Mouse (Mus musculus): ENCODE results near the gene Aqp3. TPM values are rescaled to one million over a fixed set of nuclear protein-coding genes. Genes with fewer than 3 reads are reported as not detected.

Gene Aqp3
- total RNA-seq (2012; rRNA removed) (0.10 and 0.12 TPM in 2 replicates), polyA plus RNA-seq (2012; ENCODE audit: insufficient read depth in 1 of 2, insufficient read length in 2 of 2, low read depth in 1 of 2, low replicate concordance in 2 of 2, missing spikeins in 1 of 2) (under 1 TPM in 1 of 2 experiments, not detected in 1; 0.42 TPM)

DNA sequence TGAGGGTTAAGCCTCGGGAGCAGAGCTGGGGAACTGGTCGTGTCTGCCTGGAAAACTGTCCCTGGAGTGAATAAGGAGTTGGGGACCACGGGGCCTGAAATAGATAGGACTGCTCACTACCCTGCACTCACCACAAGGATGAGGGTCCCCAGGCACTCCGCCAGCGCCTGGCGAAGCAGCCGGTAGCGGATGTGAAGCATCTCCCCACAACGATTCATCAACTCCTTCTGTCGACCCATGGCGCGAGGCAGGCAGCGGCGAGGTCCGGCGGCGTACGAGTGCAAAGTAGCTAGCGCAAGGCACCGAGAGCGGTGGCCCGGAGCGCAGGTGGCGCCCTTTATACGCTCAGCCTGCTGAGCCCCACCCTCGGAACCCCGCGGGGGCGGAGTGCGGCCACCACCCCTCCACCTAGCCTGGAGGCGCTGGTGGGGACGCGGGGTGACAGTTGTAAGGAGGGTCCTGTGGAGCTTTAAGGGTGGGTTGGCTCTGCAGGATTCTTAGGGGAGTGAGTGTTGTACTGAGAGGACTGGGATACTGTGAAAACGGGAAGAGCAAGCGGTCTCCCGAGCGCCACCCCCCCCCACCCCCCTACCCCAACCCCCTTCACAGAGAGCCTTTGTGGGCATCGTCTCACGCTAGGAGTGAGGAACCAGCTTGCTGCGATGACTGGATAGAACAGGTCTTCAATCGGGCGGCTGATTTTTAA lies at the start of gene Aqp3:
Gene Aqp3, minus strand, starts transcription at position 313 of the 706 bp plus-strand sequence.
- no peaks in the 10 kb centered on the region for H3K9me3 ChIP-seq (replicated peaks; ENCODE audit: insufficient read depth, low read length)
- H3K4me1 ChIP-seq (ENCODE audit: control insufficient read depth in 1 of 2, insufficient read depth in 2 of 2, low read length in 2 of 2) = peaks cover 6 to 22% of the 10 kb centered on the region in 2 experiments
- H3K36me3 ChIP-seq (ENCODE audit: control insufficient read depth in 1 of 2, insufficient read depth in 2 of 2, low read length in 2 of 2) = peaks cover 0 to 10% of the 10 kb centered on the region in 2 experiments; a peak in 2 of 4 replicates
- no peak within 1 kb of the TSS for H3K9ac ChIP-seq (ENCODE audit: control insufficient read depth, low read depth, low read length, poor library complexity, severe bottlenecking)
- TF ChIP-seq MAFK (IDR thresholded peaks at IDR 0.05; ENCODE audit: borderline replicate concordance, low read depth, low read length) = no peak
- TF ChIP-seq ZKSCAN1 (IDR thresholded peaks at IDR 0.05; ENCODE audit: low read depth, low read length) = no peak
- TF ChIP-seq MXI1 (IDR thresholded peaks at IDR 0.05; ENCODE audit: low read depth, low read length) = no peak
- TF ChIP-seq NELFE (IDR thresholded peaks at IDR 0.05; ENCODE audit: low read depth, low read length) = no peak
- TF ChIP-seq E2F4 (IDR thresholded peaks at IDR 0.05; ENCODE audit: borderline replicate concordance, low read depth, low read length) = no peak
- no peak for DNase-seq (ENCODE audit: low read depth, low spot score)
- no peak within 1 kb of the TSS for H3K4me3 ChIP-seq (ENCODE audit: control insufficient read depth in 1 of 2, insufficient read depth in 1 of 2, low read depth in 2 of 2, low read length in 2 of 2)
- H3K79me2 ChIP-seq (ENCODE audit: control insufficient read depth, insufficient read depth, low read length, poor library complexity) = no peaks in the 10 kb centered on the region
- no peaks in the 10 kb centered on the region for H3K27me3 ChIP-seq (ENCODE audit: control insufficient read depth in 1 of 2, insufficient read depth in 2 of 2, low read length in 2 of 2)
- H3K27ac ChIP-seq (ENCODE audit: control insufficient read depth, low read depth, low read length) = no peak within 1 kb of the TSS

DNA sequence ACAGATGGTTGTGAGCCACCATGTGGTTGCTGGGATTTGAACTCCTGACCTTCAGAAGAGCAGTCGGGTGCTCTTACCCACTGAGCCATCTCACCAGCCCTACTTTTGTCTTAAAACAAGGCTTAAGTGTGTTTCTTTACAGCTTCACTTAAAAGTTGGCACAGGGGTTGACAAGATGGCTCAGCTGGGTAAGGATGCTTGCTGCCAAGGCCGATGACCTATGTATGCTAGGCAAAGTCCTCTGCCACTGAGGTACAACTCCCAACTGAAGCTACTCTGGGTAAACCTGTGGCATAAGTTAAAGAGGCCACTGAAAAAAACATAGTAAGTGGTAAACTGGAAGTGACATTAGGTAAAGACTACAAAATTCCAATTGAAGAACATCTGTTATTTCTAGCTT lies 44.6 kb upstream of the Aqp3 start:
- H3K4me1 ChIP-seq (ENCODE audit: control insufficient read depth in 1 of 2, insufficient read depth in 2 of 2, low read length in 2 of 2) = no peaks in the 10 kb centered on the region; a peak in 2 of 4 replicates
- no peaks in the 10 kb centered on the region for H3K9me3 ChIP-seq (replicated peaks; ENCODE audit: insufficient read depth, low read length)
- TF ChIP-seq MEF2A (IDR thresholded peaks at IDR 0.05; ENCODE audit: extremely low read depth, insufficient replicate concordance, low read depth, low read length, poor library complexity, severe bottlenecking) (no peak), SMC3 (IDR thresholded peaks at IDR 0.05; ENCODE audit: low read depth, low read length) (no peak), RAD21 (IDR thresholded peaks at IDR 0.05; ENCODE audit: low read depth, low read length) (no peak), GABPA (IDR thresholded peaks at IDR 0.05; ENCODE audit: low read depth, low read length) (no peak)
- H3K4me3 ChIP-seq (ENCODE audit: control insufficient read depth in 1 of 2, insufficient read depth in 1 of 2, low read depth in 2 of 2, low read length in 2 of 2) = no peak overlapping the region
- no peak for DNase-seq (ENCODE audit: low read depth, low spot score)
- no peak overlapping the region for H3K27ac ChIP-seq (ENCODE audit: control insufficient read depth, low read depth, low read length)
- H3K27me3 ChIP-seq (ENCODE audit: control insufficient read depth in 1 of 2, insufficient read depth in 2 of 2, low read length in 2 of 2) = no peaks in the 10 kb centered on the region
- H3K9ac ChIP-seq (ENCODE audit: control insufficient read depth, low read depth, low read length, poor library complexity, severe bottlenecking) = no peak overlapping the region
- H3K36me3 ChIP-seq (ENCODE audit: control insufficient read depth in 1 of 2, insufficient read depth in 2 of 2, low read length in 2 of 2) = peaks cover 0 to 2% of the 10 kb centered on the region in 2 experiments; a peak in 2 of 4 replicates
- H3K79me2 ChIP-seq (ENCODE audit: control insufficient read depth, insufficient read depth, low read length, poor library complexity) = peaks cover 15% of the 10 kb centered on the region

GRCm38 (mm10) chr4:41140174-41140875 lies 42.3 kb upstream of the Aqp3 start:
- H3K4me3 ChIP-seq (ENCODE audit: control insufficient read depth in 1 of 2, insufficient read depth in 1 of 2, low read depth in 2 of 2, low read length in 2 of 2) = no peak overlapping the region
- no peak for DNase-seq (ENCODE audit: low read depth, low spot score)
- peaks cover 0 to 2% of the 10 kb centered on the region in 2 experiments; a peak in 2 of 4 replicates for H3K4me1 ChIP-seq (ENCODE audit: control insufficient read depth in 1 of 2, insufficient read depth in 2 of 2, low read length in 2 of 2)
- H3K9ac ChIP-seq (ENCODE audit: control insufficient read depth, low read depth, low read length, poor library complexity, severe bottlenecking) = no peak overlapping the region
- peaks cover 0 to 7% of the 10 kb centered on the region in 2 experiments; a peak in 2 of 4 replicates for H3K36me3 ChIP-seq (ENCODE audit: control insufficient read depth in 1 of 2, insufficient read depth in 2 of 2, low read length in 2 of 2)
- peaks cover 29% of the 10 kb centered on the region for H3K79me2 ChIP-seq (ENCODE audit: control insufficient read depth, insufficient read depth, low read length, poor library complexity)
- no peak overlapping the region for H3K27ac ChIP-seq (ENCODE audit: control insufficient read depth, low read depth, low read length)
- no peaks in the 10 kb centered on the region for H3K27me3 ChIP-seq (ENCODE audit: control insufficient read depth in 1 of 2, insufficient read depth in 2 of 2, low read length in 2 of 2)
- TF ChIP-seq ZKSCAN1 (IDR thresholded peaks at IDR 0.05; ENCODE audit: low read depth, low read length) (no peak), SIN3A (IDR thresholded peaks at IDR 0.05; ENCODE audit: low read length) (no peak), ZNF384 (IDR thresholded peaks at IDR 0.05; ENCODE audit: low read depth, low read length) (peak; percentile 60)
- no peaks in the 10 kb centered on the region for H3K9me3 ChIP-seq (replicated peaks; ENCODE audit: insufficient read depth, low read length)

Data from MEL (cell line).